Mouse (Mus musculus) G1E (cell line): ENCODE data around the gene Grip1.

Experiments used
- CTCF ChIP-seq: IDR thresholded peaks from 2 replicates; pipeline ENCODE4 v1.5.1; 2012; ENCODE audit warnings: low read depth, low read length, inconsistent platforms, mixed read lengths
- GATA1 ChIP-seq: IDR thresholded peaks from 2 replicates; pipeline ENCODE4 v1.6.1; 2012; ENCODE audit warnings: borderline replicate concordance, low read length, inconsistent platforms, mixed read lengths
- GATA2 ChIP-seq: IDR thresholded peaks from 2 replicates; pipeline ENCODE4 v1.6.1; 2012; ENCODE audit warnings: low read depth, low read length, inconsistent platforms, borderline replicate concordance
- POLR2AphosphoS5 ChIP-seq: IDR thresholded peaks from 2 replicates; pipeline ENCODE4 v1.6.1; 2012; ENCODE audit warnings: low read depth, low read length, inconsistent platforms; ENCODE audit not compliant: insufficient replicate concordance
- TAL1 ChIP-seq: conservative IDR thresholded peaks from 2 replicates; pipeline ENCODE4 v1.6.1; 2012; ENCODE audit warnings: low read depth, low read length, inconsistent platforms, mixed read lengths

- TF ChIP-seq CTCF (no peak), GATA1 (no peak), TAL1 (no peak), GATA2 (no peak), POLR2AphosphoS5 (no peak)
Measured at GRCm38 (mm10) chr10:119803633-119804422, 350.2 kb downstream of the Grip1 start.
